Mouse (Mus musculus) liver, embryonic 16.5 days (tissue): ENCODE measurements around the gene Fads1. TPM values are rescaled to one million over a fixed set of nuclear protein-coding genes. Genes with fewer than 3 reads are reported as not detected.

Experiments
- ATAC-seq: fragments of 200-750 bp; cut with Nextera tagmentation; 2 replicates; pipeline ENCODE4 v1.8.0; 2017; ENCODE audit warnings: low read depth, mild to moderate bottlenecking, moderate number of reproducible peaks, moderate library complexity
- H3K27ac ChIP-seq: fragments of 300-500 bp; sonication (generic); 2 replicates; pipeline ENCODE4 v1.5.1; 2014; ENCODE audit warnings: mild to moderate bottlenecking, low read length
- H3K27me3 ChIP-seq: fragments of 300-500 bp; sonication (generic); 2 replicates; pipeline ENCODE4 v1.6.1; 2014; ENCODE audit warnings: low read depth, low read length, mixed read lengths; ENCODE audit not compliant: control insufficient read depth, insufficient read depth
- H3K36me3 ChIP-seq: fragments of 300-500 bp; sonication (generic); 2 replicates; pipeline ENCODE4 v1.6.1; 2014; ENCODE audit warnings: mild to moderate bottlenecking; ENCODE audit not compliant: control insufficient read depth, insufficient read depth
- H3K4me1 ChIP-seq: fragments of 300-500 bp; sonication (generic); 2 replicates; pipeline ENCODE4 v1.6.1; 2014; ENCODE audit warnings: low read depth, low read length, mixed read lengths; ENCODE audit not compliant: control insufficient read depth
- H3K4me2 ChIP-seq: fragments of 300-500 bp; sonication (generic); 2 replicates; pipeline ENCODE4 v1.6.1; 2014; ENCODE audit warnings: low read depth, low read length, mixed read lengths
- H3K4me3 ChIP-seq: fragments of 300-500 bp; sonication (generic); 2 replicates; pipeline ENCODE4 v1.5.1; 2014; ENCODE audit warnings: low read depth, mild to moderate bottlenecking, low read length
- H3K9ac ChIP-seq: fragments of 300-500 bp; sonication (generic); 2 replicates; pipeline ENCODE4 v1.6.1; 2014; ENCODE audit warnings: low read depth, low read length
- H3K9me3 ChIP-seq: fragments of 300-500 bp; sonication (generic); replicated peaks from 2 replicates; pipeline ENCODE4 v1.6.1; 2016; ENCODE audit warnings: low read length; ENCODE audit not compliant: control insufficient read depth
- WGBS: fragments of 180-500 bp; shearing (Covaris S2); extraction: QIAGEN DNeasy Blood & Tissue Kit; methylation state at CpG from one replicate; pipeline ENCODE4 v1.1.7; 2014; ENCODE audit not compliant: insufficient replicate concordance; 5-methylcytosine and 5-hydroxymethylcytosine counted together
- polyA plus RNA-seq: library from polyadenylated mRNA; unstranded; fragments of >200 nt; fragmentation: Nextera tagmentation; extraction: Ambion mirVana; gene quantifications from 2 replicates; pipeline ENCODE4 v1.2.1, GENCODE M21; 2015

Fads1 gene
- polyA plus RNA-seq, 1 experiment from 2014 or later, result 92.4 TPM

DNA sequence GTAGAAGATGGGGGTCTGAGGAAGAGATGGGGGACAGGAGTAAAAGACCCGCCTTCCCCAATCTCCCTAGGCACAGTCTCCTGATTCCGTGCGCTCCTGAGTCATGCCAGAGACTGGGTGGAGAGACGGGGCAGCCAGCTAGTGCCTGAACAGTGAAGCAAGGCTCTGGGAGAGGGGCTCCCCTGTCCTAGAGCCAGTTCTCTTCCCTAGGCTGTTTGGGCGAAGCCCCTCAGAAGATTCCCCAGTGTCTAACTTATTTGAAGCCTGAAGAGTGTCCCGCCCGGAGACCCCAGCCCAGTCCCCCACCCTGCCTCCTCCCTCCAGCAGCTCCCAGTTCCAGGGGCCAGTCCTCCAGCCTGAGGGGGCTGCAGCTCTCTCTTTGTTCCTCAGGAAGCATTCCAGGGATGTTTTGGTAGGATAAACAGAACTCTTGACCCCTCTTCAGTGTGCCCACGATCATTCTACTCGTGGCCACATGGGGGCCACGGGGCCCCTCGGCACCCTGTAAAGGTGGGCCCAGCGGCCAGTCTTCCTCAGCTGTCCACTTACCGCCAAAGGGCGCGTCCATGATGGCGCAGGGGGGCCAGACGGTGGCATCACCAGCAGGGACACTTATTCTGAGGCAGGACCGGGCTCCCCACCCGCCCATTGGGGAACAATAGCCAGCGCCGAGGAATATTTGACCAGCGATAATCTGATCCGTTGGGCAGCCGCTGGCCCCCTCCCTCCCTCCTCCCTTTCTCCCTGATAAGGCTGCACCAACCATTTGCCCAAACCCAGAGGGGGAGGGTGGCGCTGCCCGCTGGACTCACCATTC is 42.2 kb downstream of the Fads1 start:
- no peak overlapping the region for H3K9ac ChIP-seq
- no peak for ATAC-seq
- WGBS, result 41% methylated on average over 26 of the region's 26 CpGs
- H3K4me1 ChIP-seq, result peaks cover 5% of the 10 kb centered on the region
- no peaks in the 10 kb centered on the region for H3K27me3 ChIP-seq
- H3K4me2 ChIP-seq, result no peak overlapping the region
- H3K36me3 ChIP-seq, result no peaks in the 10 kb centered on the region
- no peak overlapping the region for H3K4me3 ChIP-seq
- H3K9me3 ChIP-seq, result no peaks in the 10 kb centered on the region
- no peak overlapping the region for H3K27ac ChIP-seq

- peak overlapping the region; percentile 48 for H3K27ac ChIP-seq
- H3K9me3 ChIP-seq, result no peaks in the 10 kb centered on the region
- 47% methylated on average over 4 of the region's 4 CpGs for WGBS
- no peak overlapping the region for H3K9ac ChIP-seq
- ATAC-seq, result peak; percentile 50
- no peak overlapping the region for H3K4me2 ChIP-seq
- H3K27me3 ChIP-seq, result no peaks in the 10 kb centered on the region
- no peaks in the 10 kb centered on the region for H3K36me3 ChIP-seq
- H3K4me1 ChIP-seq, result peaks cover 5% of the 10 kb centered on the region
- no peak overlapping the region for H3K4me3 ChIP-seq
These were observed 43.1 kb downstream of the Fads1 start for GRCm38 (mm10) chr19:10225767-10226166.

- ATAC-seq, result no peak
- Histone ChIP-seq H3K4me1 (peaks cover 6% of the 10 kb centered on the region), H3K9ac (no peak overlapping the region), H3K9me3 (no peaks in the 10 kb centered on the region), H3K36me3 (no peaks in the 10 kb centered on the region), H3K27ac (no peak overlapping the region), H3K4me3 (no peak overlapping the region), H3K4me2 (no peak overlapping the region), H3K27me3 (no peaks in the 10 kb centered on the region)
- 32% methylated on average over 7 of the region's 7 CpGs for WGBS
These were observed 48.3 kb downstream of the Fads1 start for GRCm38 (mm10) chr19:10231016-10231415.

GRCm38 (mm10) chr19:10231871-10232270 is 49.2 kb downstream of the Fads1 start:
- Histone ChIP-seq H3K4me1 (peaks cover 8% of the 10 kb centered on the region), H3K9ac (no peak overlapping the region), H3K4me2 (no peak overlapping the region), H3K4me3 (no peak overlapping the region), H3K27ac (no peak overlapping the region), H3K9me3 (no peaks in the 10 kb centered on the region), H3K36me3 (no peaks in the 10 kb centered on the region), H3K27me3 (no peaks in the 10 kb centered on the region)
- ATAC-seq, result no peak
- WGBS, result 31% methylated on average over 5 of the region's 5 CpGs

GRCm38 (mm10) chr19:10232327-10233017 is 49.8 kb downstream of the Fads1 start:
- 51% methylated on average over 9 of the region's 9 CpGs for WGBS
- no peak overlapping the region for H3K27ac ChIP-seq
- no peaks in the 10 kb centered on the region for H3K36me3 ChIP-seq

DNA sequence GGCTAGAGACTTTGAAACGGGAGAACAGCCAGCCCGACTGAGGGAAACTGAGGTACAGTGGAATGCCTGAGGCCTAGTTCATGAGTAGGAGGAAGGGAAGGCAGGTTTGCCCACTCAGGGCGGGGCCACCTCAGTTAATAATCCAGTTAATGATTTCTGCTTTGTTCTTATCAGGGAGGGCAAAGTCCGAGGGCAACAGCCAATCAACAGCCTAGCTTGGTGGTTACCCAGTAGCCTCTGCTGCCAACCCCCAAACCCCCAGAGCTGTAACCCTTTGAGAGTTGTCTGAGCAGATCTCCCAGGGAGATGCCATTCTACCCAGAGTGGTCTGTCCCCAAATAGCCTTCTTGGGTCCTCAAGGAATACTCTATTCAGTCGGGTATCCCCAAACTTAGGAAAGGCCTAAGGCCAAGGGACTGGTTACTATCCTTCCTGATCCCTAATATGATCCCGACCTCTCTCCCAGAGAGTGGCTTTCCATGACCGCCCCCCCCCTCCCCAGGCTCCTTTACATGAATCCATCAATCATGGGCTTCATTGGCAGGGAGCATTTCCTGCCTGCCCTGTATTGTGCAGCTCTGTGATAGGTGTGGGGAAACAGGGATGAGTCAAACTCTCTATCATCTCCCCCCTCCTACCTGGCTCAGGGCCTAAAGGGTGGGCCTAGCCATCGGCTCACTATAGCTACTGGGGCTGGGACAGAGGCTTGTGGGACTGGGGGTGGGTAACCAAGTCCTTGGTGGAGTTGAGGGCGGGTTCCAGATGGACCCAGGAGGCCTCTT is 53.3 kb downstream of the Fads1 start:
- peaks cover 5% of the 10 kb centered on the region; the same call in 1 of the 2 replicates for H3K27me3 ChIP-seq
- H3K4me2 ChIP-seq, result no peak overlapping the region
- H3K9me3 ChIP-seq, result no peaks in the 10 kb centered on the region
- H3K36me3 ChIP-seq, result no peaks in the 10 kb centered on the region
- WGBS, result 44% methylated on average over 9 of the region's 9 CpGs
- peaks cover 20% of the 10 kb centered on the region for H3K4me1 ChIP-seq
- peak overlapping the region; percentile 65 for H3K27ac ChIP-seq
- no peak overlapping the region for H3K4me3 ChIP-seq
- peak; percentile 67 for ATAC-seq
- H3K9ac ChIP-seq, result no peak overlapping the region

More at GRCm38 (mm10) chr19:10232327-10233017, 49.8 kb downstream of the Fads1 start:
- H3K4me3 ChIP-seq, result no peak overlapping the region
- ATAC-seq, result no peak
- no peak overlapping the region for H3K4me2 ChIP-seq
- H3K9me3 ChIP-seq, result no peaks in the 10 kb centered on the region
- no peaks in the 10 kb centered on the region for H3K27me3 ChIP-seq
- peaks cover 8% of the 10 kb centered on the region for H3K4me1 ChIP-seq
- H3K9ac ChIP-seq, result no peak overlapping the region

GRCm38 (mm10) chr19:10238477-10238876 is 55.8 kb downstream of the Fads1 start:
- H3K4me1 ChIP-seq, result peaks cover 20% of the 10 kb centered on the region
- no peak overlapping the region for H3K9ac ChIP-seq
- ATAC-seq, result no peak

GRCm38 (mm10) chr19:10239419-10239818 is 56.7 kb downstream of the Fads1 start:
- Histone ChIP-seq H3K9me3 (no peaks in the 10 kb centered on the region), H3K9ac (no peak overlapping the region), H3K36me3 (no peaks in the 10 kb centered on the region), H3K4me2 (peak overlapping the region; percentile 71), H3K4me1 (peaks cover 20% of the 10 kb centered on the region), H3K4me3 (peak overlapping the region; percentile 62), H3K27me3 (peaks cover 5% of the 10 kb centered on the region; the same call in 1 of the 2 replicates), H3K27ac (0 out of 2 replicates have a peak overlapping the region, but pooled peaks have one; percentile 4)
- no peak for ATAC-seq
- 41% methylated on average over 2 of the region's 2 CpGs for WGBS

More at GRCm38 (mm10) chr19:10238477-10238876, 55.8 kb downstream of the Fads1 start:
- Histone ChIP-seq H3K9me3 (no peaks in the 10 kb centered on the region), H3K4me3 (no peak overlapping the region), H3K27ac (no peak overlapping the region), H3K36me3 (no peaks in the 10 kb centered on the region), H3K4me2 (peak overlapping the region; percentile 71; the same call in 1 of the 2 replicates), H3K27me3 (peaks cover 5% of the 10 kb centered on the region; the same call in 1 of the 2 replicates)
- WGBS, result 14% methylated on average over 3 of the region's 3 CpGs
